Mouse (Mus musculus): ENCODE data around the gene Gm5483. TPM values are rescaled to one million over a fixed set of nuclear protein-coding genes. Genes with fewer than 3 reads are reported as not detected.
A peak's percentile ranks its signal among the peaks of the same experiment; 100 is the strongest.
"Not testable (repeated sequence)": the region's sequence is repeated elsewhere in the genome, so short reads cannot be mapped to it uniquely, and the experiment has no call there.

The Gm5483 gene
- total RNA-seq, 1 experiment: not detected

GRCm38 (mm10) chr16:36179910-36180309, 4.1 kb upstream of the Gm5483 start:
- Histone ChIP-seq H3K27ac (ENCODE audit: insufficient read depth, low read depth, low read length, poor library complexity, severe bottlenecking) (no peak overlapping the region), H3K36me3 (ENCODE audit: control insufficient read depth, insufficient read depth, low read length, poor library complexity, severe bottlenecking) (no peaks in the 10 kb centered on the region), H3K9me3 (ENCODE audit: control insufficient read depth, insufficient read depth, low read depth, low read length) (no peaks in the 10 kb centered on the region), H3K4me1 (ENCODE audit: control insufficient read depth in 2 of 2, insufficient read depth in 2 of 2, low read length in 2 of 2, poor library complexity in 1 of 2) (no peaks in the 10 kb centered on the region), H3K4me3 (ENCODE audit: insufficient read depth in 1 of 2, low read depth in 1 of 2, low read length in 2 of 2, poor library complexity in 1 of 2, severe bottlenecking in 1 of 2) (no peak overlapping the region), H3K9ac (ENCODE audit: insufficient read depth, low read depth, low read length, poor library complexity, severe bottlenecking) (no peak overlapping the region)
- TF ChIP-seq HCFC1 (IDR thresholded peaks at IDR 0.05; ENCODE audit: borderline replicate concordance, insufficient read depth, low read length): no peak
- no peak for TF ChIP-seq ZNF384 (IDR thresholded peaks at IDR 0.05; ENCODE audit: low read depth, low read length)
- TF ChIP-seq CHD2 (IDR thresholded peaks at IDR 0.05; ENCODE audit: low read depth, low read length): no peak
- no peak for TF ChIP-seq ZC3H11A (IDR thresholded peaks at IDR 0.05; ENCODE audit: borderline replicate concordance, low read depth, low read length)
- no peak for TF ChIP-seq MAFK (IDR thresholded peaks at IDR 0.05; ENCODE audit: insufficient read depth, low read depth, low read length)
- in situ Hi-C loops (cut with MboI; ENCODE audit: low sequenced_read_pairs in 2 of 2, unreplicated experiment in 2 of 2): no loop called here
- DNase-seq (ENCODE audit: low read depth, low spot score): no peak

GRCm38 (mm10) chr16:36199226-36199625, 15.2 kb downstream of the Gm5483 start:
- Histone ChIP-seq H3K4me1 (ENCODE audit: control insufficient read depth in 2 of 2, insufficient read depth in 2 of 2, low read length in 2 of 2, poor library complexity in 1 of 2) (0 out of 4 replicates have a peak, but pooled peaks cover 0 to 4% of the 10 kb centered on the region in 2 experiments), H3K9me3 (ENCODE audit: control insufficient read depth, insufficient read depth, low read depth, low read length) (no peaks in the 10 kb centered on the region), H3K27ac (ENCODE audit: insufficient read depth, low read depth, low read length, poor library complexity, severe bottlenecking) (no peak overlapping the region), H3K9ac (ENCODE audit: insufficient read depth, low read depth, low read length, poor library complexity, severe bottlenecking) (no peak overlapping the region), H3K4me3 (ENCODE audit: insufficient read depth in 1 of 2, low read depth in 1 of 2, low read length in 2 of 2, poor library complexity in 1 of 2, severe bottlenecking in 1 of 2) (no peak overlapping the region), H3K36me3 (ENCODE audit: control insufficient read depth, insufficient read depth, low read length, poor library complexity, severe bottlenecking) (no peaks in the 10 kb centered on the region)
- TF ChIP-seq ZNF384 (IDR thresholded peaks at IDR 0.05; ENCODE audit: low read depth, low read length) (no peak), HCFC1 (IDR thresholded peaks at IDR 0.05; ENCODE audit: borderline replicate concordance, insufficient read depth, low read length) (no peak), MAFK (IDR thresholded peaks at IDR 0.05; ENCODE audit: insufficient read depth, low read depth, low read length) (no peak), CHD2 (IDR thresholded peaks at IDR 0.05; ENCODE audit: low read depth, low read length) (no peak), ZC3H11A (IDR thresholded peaks at IDR 0.05; ENCODE audit: borderline replicate concordance, low read depth, low read length) (no peak)
- DNase-seq (ENCODE audit: low read depth, low spot score): no peak
- in situ Hi-C loops (cut with MboI; ENCODE audit: low sequenced_read_pairs in 2 of 2, unreplicated experiment in 2 of 2): no loop called here

GRCm38 (mm10) chr16:36203846-36204245, 19.8 kb downstream of the Gm5483 start:
- no peak for DNase-seq (ENCODE audit: low read depth, low spot score)
- no peak overlapping the region for H3K9ac ChIP-seq (ENCODE audit: insufficient read depth, low read depth, low read length, poor library complexity, severe bottlenecking)
- TF ChIP-seq ZC3H11A (IDR thresholded peaks at IDR 0.05; ENCODE audit: borderline replicate concordance, low read depth, low read length): no peak
- peaks cover 0 to 7% of the 10 kb centered on the region in 2 experiments; a peak in 2 of 4 replicates for H3K4me1 ChIP-seq (ENCODE audit: control insufficient read depth in 2 of 2, insufficient read depth in 2 of 2, low read length in 2 of 2, poor library complexity in 1 of 2)
- in situ Hi-C loops (cut with MboI; ENCODE audit: low sequenced_read_pairs in 2 of 2, unreplicated experiment in 2 of 2): no loop called here
- H3K4me3 ChIP-seq (ENCODE audit: insufficient read depth in 1 of 2, low read depth in 1 of 2, low read length in 2 of 2, poor library complexity in 1 of 2, severe bottlenecking in 1 of 2): no peak overlapping the region
- H3K36me3 ChIP-seq (ENCODE audit: control insufficient read depth, insufficient read depth, low read length, poor library complexity, severe bottlenecking): no peaks in the 10 kb centered on the region
- no peaks in the 10 kb centered on the region for H3K9me3 ChIP-seq (ENCODE audit: control insufficient read depth, insufficient read depth, low read depth, low read length)
- no peak overlapping the region for H3K27ac ChIP-seq (ENCODE audit: insufficient read depth, low read depth, low read length, poor library complexity, severe bottlenecking)

- in situ Hi-C loops (cut with MboI; ENCODE audit: low sequenced_read_pairs in 2 of 2, unreplicated experiment in 2 of 2); H3K9ac ChIP-seq (ENCODE audit: insufficient read depth, low read depth, low read length, poor library complexity, severe bottlenecking); H3K4me1 ChIP-seq (ENCODE audit: control insufficient read depth in 2 of 2, insufficient read depth in 2 of 2, low read length in 2 of 2, poor library complexity in 1 of 2); H3K9me3 ChIP-seq (ENCODE audit: control insufficient read depth, insufficient read depth, low read depth, low read length); H3K27ac ChIP-seq (ENCODE audit: insufficient read depth, low read depth, low read length, poor library complexity, severe bottlenecking); H3K4me3 ChIP-seq (ENCODE audit: insufficient read depth in 1 of 2, low read depth in 1 of 2, low read length in 2 of 2, poor library complexity in 1 of 2, severe bottlenecking in 1 of 2); H3K36me3 ChIP-seq (ENCODE audit: control insufficient read depth, insufficient read depth, low read length, poor library complexity, severe bottlenecking): not testable (repeated sequence)
- DNase-seq (ENCODE audit: low read depth, low spot score): peak; percentile 17
These were observed 21.7 kb downstream of the Gm5483 start for GRCm38 (mm10) chr16:36205684-36206083.

- Histone ChIP-seq H3K9ac (ENCODE audit: insufficient read depth, low read depth, low read length, poor library complexity, severe bottlenecking) (no peak within 1 kb of the TSS), H3K4me3 (ENCODE audit: insufficient read depth in 1 of 2, low read depth in 1 of 2, low read length in 2 of 2, poor library complexity in 1 of 2, severe bottlenecking in 1 of 2) (no peak within 1 kb of the TSS), H3K9me3 (ENCODE audit: control insufficient read depth, insufficient read depth, low read depth, low read length) (no peaks in the 10 kb centered on the region), H3K36me3 (ENCODE audit: control insufficient read depth, insufficient read depth, low read length, poor library complexity, severe bottlenecking) (no peaks in the 10 kb centered on the region), H3K27ac (ENCODE audit: insufficient read depth, low read depth, low read length, poor library complexity, severe bottlenecking) (no peak within 1 kb of the TSS), H3K4me1 (ENCODE audit: control insufficient read depth in 2 of 2, insufficient read depth in 2 of 2, low read length in 2 of 2, poor library complexity in 1 of 2) (peaks cover 0 to 3% of the 10 kb centered on the region in 2 experiments; a peak in 2 of 4 replicates)
- in situ Hi-C loops (cut with MboI; ENCODE audit: low sequenced_read_pairs in 2 of 2, unreplicated experiment in 2 of 2): no loop called here
- DNase-seq (ENCODE audit: low read depth, low spot score): no peak
- TF ChIP-seq ZNF384 (IDR thresholded peaks at IDR 0.05; ENCODE audit: low read depth, low read length): no peak
- no peak for TF ChIP-seq ZC3H11A (IDR thresholded peaks at IDR 0.05; ENCODE audit: borderline replicate concordance, low read depth, low read length)
- TF ChIP-seq MAFK (IDR thresholded peaks at IDR 0.05; ENCODE audit: insufficient read depth, low read depth, low read length): no peak
- no peak for TF ChIP-seq HCFC1 (IDR thresholded peaks at IDR 0.05; ENCODE audit: borderline replicate concordance, insufficient read depth, low read length)
- TF ChIP-seq CHD2 (IDR thresholded peaks at IDR 0.05; ENCODE audit: low read depth, low read length): no peak
These were observed 26.0 kb downstream of the Gm5483 start, which contains the start of gene Gm5416 for GRCm38 (mm10) chr16:36209967-36210453. Gene Gm5416 (plus strand): TSS chr16:36210403.

- in situ Hi-C loops (cut with MboI; ENCODE audit: low sequenced_read_pairs in 2 of 2, unreplicated experiment in 2 of 2); H3K9me3 ChIP-seq (ENCODE audit: control insufficient read depth, insufficient read depth, low read depth, low read length); H3K36me3 ChIP-seq (ENCODE audit: control insufficient read depth, insufficient read depth, low read length, poor library complexity, severe bottlenecking); H3K9ac ChIP-seq (ENCODE audit: insufficient read depth, low read depth, low read length, poor library complexity, severe bottlenecking); H3K4me3 ChIP-seq (ENCODE audit: insufficient read depth in 1 of 2, low read depth in 1 of 2, low read length in 2 of 2, poor library complexity in 1 of 2, severe bottlenecking in 1 of 2); H3K27ac ChIP-seq (ENCODE audit: insufficient read depth, low read depth, low read length, poor library complexity, severe bottlenecking); DNase-seq (ENCODE audit: low read depth, low spot score); H3K4me1 ChIP-seq (ENCODE audit: control insufficient read depth in 2 of 2, insufficient read depth in 2 of 2, low read length in 2 of 2, poor library complexity in 1 of 2): not testable (repeated sequence)
These were observed 37.2 kb downstream of the Gm5483 start, which contains the start of gene 2010005H15Rik for GRCm38 (mm10) chr16:36221168-36221567. Gene 2010005H15Rik (plus strand): TSS chr16:36221468.
